Mouse (Mus musculus) 416B (cell line): ENCODE measurements at regions not wholly inside any gene's neighbourhood (a gene's known extent, or its start where the extent isn't known, plus 50 kb on each side); places are given as distances from the start of the nearest gene placed in this dataset.

Source experiments
- DNase-seq: peaks from one replicate; pipeline ENCODE4 v3.0.0; 2011; ENCODE audit warnings: low read depth

GRCm38 (mm10) chr3:38397615-38397956 is 87.1 kb downstream of the Ankrd50 start:
- no peak for DNase-seq

- no peak for DNase-seq
Observed at GRCm38 (mm10) chr3:38396760-38397614, 87.7 kb downstream of the Ankrd50 start.

GRCm38 (mm10) chr3:38394308-38394707 is 90.3 kb downstream of the Ankrd50 start:
- no peak for DNase-seq

GRCm38 (mm10) chr3:38389647-38390046 is 95.0 kb downstream of the Ankrd50 start:
- DNase-seq = no peak

DNA sequence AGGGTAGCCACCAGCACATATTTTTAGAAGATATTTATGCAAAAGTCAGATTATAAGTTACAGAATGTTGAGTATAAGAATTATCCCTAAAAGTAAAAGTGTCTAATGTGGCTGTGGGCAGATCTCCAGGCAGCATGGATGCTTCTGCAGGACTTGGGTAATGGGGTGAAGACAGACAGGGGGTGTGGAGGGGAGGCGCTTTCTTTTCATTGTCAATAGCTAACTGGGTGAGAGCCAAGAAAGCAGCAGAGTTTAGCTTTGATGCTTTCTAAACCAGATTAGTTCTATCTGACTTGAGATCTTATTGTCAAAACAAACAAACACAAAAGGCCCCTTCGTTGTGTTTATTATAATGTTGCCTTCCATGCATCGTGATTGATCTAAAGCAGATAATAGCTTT is 95.7 kb downstream of the Ankrd50 start:
- no peak for DNase-seq

GRCm38 (mm10) chr3:38382743-38383142 is 101.9 kb downstream of the Ankrd50 start:
- no peak for DNase-seq

GRCm38 (mm10) chr3:38381623-38382022 is 103.0 kb downstream of the Ankrd50 start:
- no peak for DNase-seq

DNA sequence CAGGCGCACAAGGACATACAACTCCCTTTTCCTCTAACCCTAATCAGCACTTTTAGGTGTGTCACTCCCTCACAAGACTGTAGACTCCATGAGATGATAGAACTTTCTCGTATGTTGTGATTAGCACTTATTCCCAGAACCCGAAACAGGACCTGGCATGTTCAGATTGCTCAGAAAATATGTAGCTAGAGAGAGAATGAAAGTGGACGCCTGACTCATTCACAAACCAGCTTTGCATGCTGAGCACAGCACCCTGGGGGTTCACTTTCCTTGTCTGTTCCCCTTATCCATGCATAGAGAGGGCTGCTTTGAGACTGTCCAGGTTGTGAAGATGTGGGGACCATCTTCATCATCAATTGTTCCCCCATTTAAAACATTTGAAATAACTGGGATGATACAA is 111.0 kb downstream of the Ankrd50 start:
- DNase-seq = no peak

GRCm38 (mm10) chr3:38371702-38372101 is 112.9 kb downstream of the Ankrd50 start:
- DNase-seq = peak; percentile 47

GRCm38 (mm10) chr3:38363888-38364287 is 120.8 kb downstream of the Ankrd50 start:
- DNase-seq = no peak

DNA sequence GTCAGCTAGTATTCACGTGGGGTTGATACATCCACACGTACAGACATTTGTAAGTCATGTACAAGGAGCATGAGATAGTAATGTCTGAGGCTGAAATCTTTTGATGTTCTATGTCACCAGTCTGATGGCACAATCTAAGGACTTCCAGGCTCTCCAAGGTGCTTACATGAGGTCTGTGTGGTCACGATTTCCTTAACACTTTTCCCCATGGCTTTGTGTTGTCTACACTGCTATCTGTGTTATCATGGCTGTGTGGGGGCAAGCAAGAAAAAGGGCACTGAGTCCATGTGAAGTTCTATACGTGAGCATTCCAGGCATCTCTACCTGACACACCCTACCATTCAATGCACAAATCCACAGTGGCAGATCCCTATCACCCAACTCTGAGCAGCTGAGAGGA is 123.2 kb downstream of the Ankrd50 start:
- no peak for DNase-seq

GRCm38 (mm10) chr3:38360974-38361373 is 123.7 kb downstream of the Ankrd50 start:
- no peak for DNase-seq

DNA sequence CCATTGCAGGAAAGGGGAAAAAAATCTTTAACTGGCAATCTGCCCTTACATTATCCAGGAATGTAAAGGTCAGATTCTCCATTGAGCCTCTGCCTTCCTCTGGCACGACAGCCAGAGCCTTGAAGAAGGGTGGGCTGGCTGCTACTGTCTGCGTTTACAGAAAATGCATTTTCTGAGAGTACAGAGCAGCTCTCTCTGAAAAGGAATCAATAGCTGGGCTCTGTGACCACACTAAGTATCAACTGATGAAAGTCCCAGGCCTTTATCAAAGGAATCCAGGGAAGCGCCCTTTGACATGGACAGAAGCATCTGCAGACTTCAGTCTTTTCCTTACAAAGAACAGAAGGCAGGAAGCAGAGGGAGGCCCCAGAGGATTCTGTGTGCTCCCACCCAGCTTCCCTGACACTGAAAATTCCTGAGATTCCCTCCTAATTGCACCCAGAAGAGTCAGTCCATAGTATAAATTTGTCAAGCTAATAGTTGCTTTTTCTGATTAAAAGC is 124.2 kb downstream of the Ankrd50 start:
- no peak for DNase-seq

DNA sequence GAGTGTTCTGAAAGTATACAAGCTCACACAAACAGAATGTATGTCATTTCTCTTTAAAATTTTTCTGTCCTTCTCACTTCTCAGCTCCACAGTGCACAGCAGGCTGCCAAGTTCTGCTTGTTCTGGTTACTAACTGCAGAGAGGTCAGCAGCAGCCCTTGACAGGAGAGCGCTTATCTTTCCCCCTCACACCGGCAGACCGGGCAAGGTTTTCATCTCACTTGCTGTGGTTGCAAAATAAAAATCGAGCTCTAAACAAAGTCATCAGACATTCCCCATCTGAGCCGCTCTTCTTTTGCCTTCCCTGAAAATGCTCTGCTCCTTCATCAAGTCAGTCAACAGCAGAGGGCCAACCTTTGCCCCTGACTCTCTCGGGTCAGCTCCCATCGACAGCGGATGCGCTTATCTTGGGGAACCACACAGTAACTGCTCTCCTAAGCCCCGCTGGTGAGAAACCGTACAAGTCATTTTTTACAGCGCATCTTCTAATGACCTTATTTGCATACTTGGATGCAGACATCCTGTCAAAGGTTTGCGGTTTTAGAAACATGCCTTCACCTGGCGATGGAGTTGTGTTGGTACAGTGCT is 126.6 kb downstream of the Ankrd50 start:
- no peak for DNase-seq

- no peak for DNase-seq
Observed at GRCm38 (mm10) chr3:38344283-38344682, 140.4 kb downstream of the Ankrd50 start.

DNA sequence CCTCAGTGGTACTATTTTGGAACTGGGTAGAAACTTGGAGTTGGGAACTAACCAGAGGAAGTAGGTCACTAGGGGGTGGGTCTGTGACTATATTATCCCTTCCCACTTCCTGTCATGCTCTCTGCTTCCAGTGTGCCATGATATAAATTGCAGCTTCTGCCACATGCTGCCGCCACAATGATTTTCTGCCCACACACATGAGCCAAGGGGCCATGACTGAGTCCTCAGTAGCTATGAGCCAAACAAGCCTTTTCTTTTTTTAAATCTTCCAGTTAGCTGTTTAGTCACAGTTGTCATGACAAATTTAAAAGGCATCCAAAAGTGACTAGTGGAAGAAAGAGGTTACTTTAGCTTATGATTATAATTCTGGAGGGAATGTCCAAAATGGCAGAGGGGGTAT is 143.0 kb downstream of the Ankrd50 start:
- DNase-seq = no peak

DNA sequence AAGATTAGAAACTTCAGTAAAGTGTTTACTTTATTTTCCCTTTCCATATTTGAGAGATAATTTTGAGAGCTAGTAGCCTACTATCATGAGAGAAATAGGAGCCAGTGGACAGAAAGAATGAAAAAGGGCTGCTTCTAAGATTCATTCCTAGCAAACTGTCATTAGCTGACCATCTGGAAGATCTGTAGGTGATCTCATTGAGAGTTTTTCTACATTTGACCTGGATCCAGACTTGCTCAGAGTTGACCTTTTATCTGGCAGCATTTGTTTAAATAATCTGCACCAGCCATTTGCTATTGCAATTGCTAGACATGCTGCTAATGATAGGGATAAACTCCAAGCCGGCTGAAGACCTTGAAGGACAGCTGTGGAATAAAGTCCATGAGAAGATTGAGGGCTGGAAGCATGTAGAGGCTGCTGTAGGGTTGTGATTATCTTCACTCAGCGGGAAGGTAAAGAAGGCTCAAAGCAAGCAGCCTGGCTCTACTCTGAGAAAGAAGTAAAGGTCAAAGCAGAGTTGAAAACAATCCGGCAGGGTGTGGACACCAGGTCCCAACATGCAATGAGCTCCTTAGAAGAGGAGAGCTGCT is 151.2 kb downstream of the Ankrd50 start:
- no peak for DNase-seq

GRCm38 (mm10) chr3:38331169-38331568 is 153.5 kb downstream of the Ankrd50 start:
- DNase-seq = no peak

GRCm38 (mm10) chr3:38327286-38327685 is 157.4 kb downstream of the Ankrd50 start:
- DNase-seq = no peak

DNA sequence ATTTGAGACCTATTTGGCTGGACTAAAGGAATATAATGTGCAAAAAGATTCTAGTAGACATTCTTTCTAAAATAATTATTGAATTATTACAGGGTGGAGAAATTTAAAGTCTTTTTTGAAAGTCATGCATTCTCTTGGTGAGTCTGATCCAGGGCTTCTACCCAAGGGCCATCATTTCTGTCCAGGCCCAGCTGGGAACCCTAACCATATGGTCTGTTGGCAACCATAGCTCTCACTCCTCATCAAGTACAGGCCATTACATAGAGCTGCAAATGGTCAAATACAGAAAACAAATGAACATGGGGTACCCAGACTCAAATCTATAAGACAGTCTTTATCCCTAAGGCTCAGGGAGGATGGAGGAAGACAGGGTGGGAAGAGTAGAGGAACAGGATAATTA is 158.4 kb downstream of the Ankrd50 start:
- no peak for DNase-seq

DNA sequence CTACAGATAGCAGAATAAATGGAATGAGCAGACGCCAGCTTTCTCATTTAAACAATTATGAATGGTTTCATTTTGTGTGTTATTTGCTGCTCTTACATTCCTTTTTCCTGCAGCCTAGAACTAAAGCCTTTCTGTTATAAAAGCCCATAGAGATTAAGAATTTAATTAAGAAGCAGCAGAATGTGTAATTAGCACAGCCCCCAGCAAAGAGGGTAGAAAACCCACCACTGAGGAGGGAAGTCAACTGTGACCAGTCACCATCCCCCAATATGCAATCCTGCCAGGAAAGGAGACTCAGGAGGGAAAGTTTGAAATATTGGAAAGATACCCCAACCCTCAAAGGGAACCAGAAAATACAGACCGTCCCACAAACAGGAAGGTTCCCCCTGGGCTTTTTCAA is 160.0 kb downstream of the Ankrd50 start:
- no peak for DNase-seq

DNA sequence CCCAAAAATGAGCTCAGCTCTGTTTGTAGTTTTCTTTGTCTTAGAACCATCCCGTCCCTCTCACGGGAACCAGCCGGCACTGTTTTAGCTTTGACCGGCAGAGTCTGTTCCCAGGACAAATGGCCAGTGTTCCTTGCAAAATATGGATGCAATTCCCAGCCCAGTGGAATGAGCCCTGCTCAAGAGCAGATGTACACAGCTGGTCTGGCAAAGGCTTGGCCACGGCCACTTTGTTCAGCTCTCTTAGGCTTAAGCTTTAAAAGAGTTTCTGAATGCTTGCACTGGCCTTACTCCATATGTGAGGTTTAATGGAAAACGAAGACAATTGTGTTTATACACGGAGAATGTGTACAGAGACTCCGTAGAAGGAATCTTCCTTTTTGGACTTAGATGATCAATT is 162.2 kb downstream of the Ankrd50 start:
- no peak for DNase-seq

GRCm38 (mm10) chr3:38321620-38322019 is 163.0 kb downstream of the Ankrd50 start:
- no peak for DNase-seq
